Mouse (Mus musculus) monocyte, adult 5-6 weeks (primary cell): Measurements from ENCODE around the gene Reep3. TPM values are rescaled to one million over a fixed set of nuclear protein-coding genes. Genes with fewer than 3 reads are reported as not detected.
A peak's percentile ranks its signal among the peaks of the same experiment; 100 is the strongest.
"Not testable (repeated sequence)": the region's sequence is repeated elsewhere in the genome, so short reads cannot be mapped to it uniquely, and the experiment has no call there.

ENCODE experiments used
- ATAC-seq: fragments of 153-309, 156-312 bp; replicated peaks from 2 replicates; pipeline ENCODE4 v1.8.0; 2017; ENCODE audit warnings: mild to moderate bottlenecking; ENCODE audit not compliant: low TSS enrichment, insufficient number of reproducible peaks, severe bottlenecking, poor library complexity, low FRiP score
- total RNA-seq: library from RNA; stranded (forward); fragments of 200-1000, 200-491, 200-594 nt; gene quantifications from 3 replicates; pipeline ENCODE4 v1.2.3, GENCODE M21; 2017

Reep3 gene
- total RNA-seq, 1 experiment from 2014 or later: 12.9 TPM

DNA sequence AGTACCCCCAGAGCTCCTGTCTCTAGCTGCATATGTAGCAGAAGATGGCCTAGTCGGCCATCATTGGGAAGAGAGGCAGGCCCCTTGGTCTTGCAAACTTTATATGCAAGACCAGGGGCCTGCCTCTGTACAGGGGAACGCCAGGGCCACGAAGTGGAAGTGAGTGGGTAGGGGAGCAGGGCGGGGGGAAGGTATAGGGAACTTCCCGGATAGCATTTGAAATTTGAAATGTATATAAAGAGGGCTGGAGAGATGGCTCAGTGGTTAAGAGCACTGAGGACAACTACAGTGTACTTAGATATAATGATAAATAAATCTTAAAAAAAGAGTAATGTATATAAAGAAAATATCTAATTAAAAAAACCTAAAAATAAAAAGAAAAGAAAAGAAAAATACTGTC lies 16.2 kb upstream of the Reep3 start:
- not testable (repeated sequence) for ATAC-seq

DNA sequence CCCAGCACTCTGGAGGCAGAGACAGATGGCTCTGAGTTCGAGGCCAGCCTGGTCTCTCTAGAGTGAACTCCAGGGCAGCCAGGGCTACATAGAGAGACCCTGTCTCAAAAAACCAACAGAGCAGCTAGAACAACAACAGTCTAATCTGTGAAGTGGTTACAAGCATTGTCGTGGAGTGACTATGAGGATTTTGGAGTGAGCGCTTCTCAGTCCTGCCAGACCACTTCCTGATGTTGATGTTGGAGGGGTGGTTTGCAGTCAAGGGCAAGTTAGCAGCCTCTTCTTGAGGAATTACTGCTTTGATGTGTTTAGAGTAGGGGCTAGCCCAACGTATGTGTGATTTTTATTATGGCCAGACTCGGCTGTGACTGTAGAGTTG lies 15.0 kb upstream of the Reep3 start:
- ATAC-seq: no peak

DNA sequence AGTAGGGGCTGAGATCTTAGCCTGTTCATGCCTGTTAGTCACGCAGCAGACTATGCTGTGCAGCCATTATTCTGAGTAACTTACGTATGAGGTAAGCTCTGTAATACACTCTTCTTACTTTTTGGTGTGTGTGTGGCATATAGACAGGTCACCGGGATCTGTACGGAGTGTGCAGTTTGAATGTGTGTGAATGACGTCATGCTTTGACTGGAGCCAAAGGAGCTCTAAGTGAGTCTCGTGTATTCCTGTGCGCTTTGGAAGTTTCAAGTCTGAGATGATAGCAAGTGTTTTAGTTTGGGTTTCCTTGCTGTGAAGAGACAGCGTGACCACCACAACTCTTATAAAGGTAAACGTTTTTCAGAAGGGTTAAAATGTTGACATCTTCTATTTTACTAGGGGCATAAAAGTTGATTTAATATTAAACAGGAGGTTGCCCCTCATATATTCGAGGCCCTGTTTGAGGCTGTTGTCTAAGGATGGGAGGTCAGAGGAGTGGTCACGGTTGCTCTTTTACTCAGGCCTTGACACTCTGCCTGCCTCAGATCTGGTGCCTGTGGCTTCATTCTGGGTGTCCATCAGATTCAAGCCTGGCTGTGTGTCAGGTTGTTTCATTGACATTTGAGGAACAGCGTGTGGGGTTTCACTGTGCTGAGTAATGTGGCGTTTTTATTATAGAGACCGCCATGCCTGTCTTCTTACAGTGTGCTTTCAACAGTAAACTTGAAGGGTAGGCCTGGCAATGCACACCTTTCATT lies 14.5 kb upstream of the Reep3 start:
- ATAC-seq: no peak

DNA sequence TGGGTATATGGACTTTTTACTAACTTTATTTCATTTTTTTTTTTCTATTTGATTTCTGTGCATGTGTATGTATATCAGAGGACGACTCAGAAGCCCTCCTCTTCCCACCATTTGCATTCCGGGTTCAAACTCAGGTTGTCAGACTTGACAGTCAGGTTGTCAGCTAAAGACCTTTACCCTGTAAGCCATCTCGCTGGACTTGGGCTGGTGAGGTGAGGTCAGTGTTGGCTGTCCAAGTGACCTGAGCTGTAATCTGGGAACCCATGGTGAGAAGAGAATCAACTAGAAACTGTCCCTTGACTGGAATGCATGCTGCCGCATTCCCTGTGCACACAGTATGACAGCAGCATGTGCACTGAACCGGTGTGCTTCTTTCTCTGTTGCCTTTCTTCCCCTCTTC lies 12.9 kb upstream of the Reep3 start:
- ATAC-seq: no peak

DNA sequence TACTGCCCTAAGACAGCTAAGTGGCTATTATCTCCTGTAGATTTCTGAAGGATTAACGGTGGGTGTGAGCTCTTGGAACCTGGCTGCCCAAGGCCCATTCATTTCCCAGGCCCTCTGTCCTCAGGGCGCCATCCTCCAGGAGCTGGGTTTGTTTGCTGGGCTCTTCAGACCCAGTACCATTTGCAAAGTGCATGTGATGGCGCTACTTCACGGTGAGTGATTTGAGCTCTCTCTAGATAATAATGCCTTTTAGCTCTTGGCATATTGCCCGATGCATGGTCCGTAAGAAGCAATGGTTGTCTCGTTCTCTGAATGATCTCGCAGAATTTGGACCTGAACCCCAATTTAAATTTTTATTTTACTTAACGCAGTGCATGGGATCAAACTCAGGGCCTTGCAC lies 11.4 kb upstream of the Reep3 start:
- no peak for ATAC-seq

DNA sequence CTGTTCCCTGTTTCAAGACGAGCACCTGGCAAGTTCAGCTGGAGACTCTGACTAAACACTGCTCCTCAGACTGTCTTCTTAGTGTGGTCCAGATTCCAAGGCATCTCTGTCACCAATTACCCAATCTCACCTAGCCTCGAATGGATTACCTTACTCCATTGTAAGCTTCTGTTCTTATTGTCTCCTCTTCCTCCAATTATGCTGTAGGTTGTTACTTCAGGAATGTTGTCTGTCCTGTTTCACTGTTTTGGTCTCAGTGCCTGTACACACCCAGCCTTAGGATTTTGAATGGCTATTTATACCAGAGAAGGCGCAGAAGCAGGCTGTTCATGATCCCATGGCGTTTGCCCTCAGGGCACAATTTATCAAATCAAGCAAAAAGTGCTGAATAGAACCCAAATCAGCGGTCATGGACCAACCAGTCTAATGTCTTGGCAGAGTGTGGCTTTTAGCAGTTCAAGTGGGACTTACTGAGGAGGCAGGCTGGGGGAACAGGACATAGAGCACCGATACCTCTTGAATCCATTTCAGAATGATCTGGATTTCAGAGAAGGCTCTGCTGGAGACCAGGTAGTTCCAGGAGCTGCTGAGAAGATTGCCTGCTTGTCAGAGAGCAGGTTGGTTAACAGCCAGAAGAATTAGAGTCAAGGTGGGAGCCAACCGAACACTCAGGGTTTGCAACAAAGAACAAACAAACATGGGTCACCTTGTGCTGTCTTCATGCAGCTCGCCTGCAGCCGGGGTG lies 10.4 kb upstream of the Reep3 start:
- no peak for ATAC-seq

DNA sequence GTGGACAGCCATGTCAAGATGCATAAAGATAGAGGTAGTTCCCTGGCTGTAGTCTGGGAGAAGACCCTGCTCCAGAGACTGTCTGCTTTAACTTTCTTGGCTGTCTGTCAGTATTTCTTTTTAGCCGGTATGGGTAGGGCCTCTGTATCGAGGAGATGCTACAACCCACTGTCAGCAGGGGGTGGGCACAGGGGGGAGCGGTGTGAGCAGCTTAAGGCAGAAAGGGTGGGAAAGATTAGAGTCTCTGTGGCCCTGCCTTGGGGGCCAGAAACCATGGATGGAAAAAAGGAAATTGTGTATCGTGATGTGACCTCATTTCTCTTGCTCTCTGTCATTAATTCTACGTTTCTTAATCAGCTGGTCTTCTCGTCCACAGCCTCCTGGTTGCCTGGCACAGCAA lies 9.7 kb upstream of the Reep3 start:
- ATAC-seq: no peak

DNA sequence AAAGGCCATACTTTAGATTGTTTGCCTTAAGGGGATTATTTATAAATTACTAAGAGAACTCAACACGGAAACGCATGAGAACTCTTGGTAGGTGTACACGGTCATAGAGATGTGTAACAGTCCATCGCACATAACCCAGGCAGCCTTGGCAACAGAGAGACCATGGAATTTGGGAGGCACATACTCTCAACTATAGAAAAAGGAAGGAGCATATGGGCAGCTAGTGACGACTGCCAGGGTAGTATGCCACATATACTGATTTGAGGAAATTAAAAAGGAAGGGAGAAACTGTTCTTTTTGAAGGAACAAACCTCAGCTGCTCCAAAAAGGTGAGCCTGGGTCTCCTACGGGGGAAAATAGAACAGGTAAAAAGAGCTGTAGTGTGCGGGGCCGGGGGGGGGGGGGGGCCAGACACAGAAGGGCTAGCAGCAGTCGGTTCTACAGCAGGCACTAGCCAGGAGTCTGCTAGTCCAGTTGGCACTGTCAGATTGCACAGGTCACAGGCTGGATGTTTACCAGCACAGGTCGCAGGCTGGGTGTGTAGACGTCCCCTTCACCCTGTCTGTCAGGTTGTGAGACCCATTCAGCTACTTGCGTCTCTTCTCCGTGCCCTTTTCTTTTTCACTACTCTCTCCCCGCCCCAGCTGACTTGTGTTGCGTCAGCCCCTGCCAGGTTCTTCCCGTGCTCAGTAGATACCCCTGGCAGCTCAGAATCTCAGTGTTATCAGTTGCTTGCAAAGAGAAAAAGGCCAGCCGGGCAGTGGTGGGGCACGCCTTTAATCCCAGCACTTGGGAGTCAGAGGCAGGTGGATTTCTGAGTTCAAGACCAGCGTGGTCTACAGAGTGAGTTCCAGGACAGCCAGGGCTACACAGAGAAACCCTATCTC lies 8.8 kb upstream of the Reep3 start:
- no peak for ATAC-seq

DNA sequence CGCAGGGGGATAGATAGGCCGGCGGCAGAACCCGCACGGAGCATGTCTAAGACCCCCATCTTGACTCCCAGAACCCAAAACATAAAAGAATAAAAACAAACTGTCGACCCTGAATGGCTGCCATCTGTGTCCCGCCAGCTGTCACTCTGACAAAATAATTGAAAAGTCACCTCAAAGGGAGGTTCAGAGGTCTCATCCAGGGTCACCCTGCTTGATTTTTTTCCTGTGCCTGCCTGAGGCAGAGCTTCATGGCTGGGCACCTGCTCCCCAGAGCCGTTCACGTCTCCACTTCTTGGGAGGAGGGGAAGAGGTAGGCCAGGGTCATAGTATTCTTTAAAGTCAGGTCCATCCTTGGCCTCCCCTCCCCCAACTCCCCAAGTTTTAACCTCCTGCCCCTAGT lies 7.8 kb upstream of the Reep3 start:
- ATAC-seq: no peak

DNA sequence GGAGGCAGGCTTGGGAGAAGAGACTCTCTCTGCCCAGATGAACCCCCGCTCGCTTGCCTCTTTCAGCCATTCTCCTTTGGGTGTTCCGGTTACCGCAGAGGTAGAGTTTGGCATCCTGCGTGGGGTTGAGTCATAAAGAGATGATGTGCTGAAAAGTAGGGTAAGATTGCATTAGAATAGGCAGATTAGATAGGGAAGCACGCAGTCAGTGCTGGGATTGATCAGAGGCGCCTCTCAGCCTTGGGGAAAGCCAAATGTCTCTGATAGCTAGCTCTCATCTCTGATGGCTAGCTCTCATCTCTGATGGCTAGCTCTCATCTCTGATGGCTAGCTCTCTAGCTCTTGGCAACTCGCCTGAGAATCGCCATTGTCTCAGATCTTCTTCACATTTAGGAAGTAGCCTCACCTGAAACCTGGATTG lies 4.1 kb upstream of the Reep3 start:
- no peak for ATAC-seq

DNA sequence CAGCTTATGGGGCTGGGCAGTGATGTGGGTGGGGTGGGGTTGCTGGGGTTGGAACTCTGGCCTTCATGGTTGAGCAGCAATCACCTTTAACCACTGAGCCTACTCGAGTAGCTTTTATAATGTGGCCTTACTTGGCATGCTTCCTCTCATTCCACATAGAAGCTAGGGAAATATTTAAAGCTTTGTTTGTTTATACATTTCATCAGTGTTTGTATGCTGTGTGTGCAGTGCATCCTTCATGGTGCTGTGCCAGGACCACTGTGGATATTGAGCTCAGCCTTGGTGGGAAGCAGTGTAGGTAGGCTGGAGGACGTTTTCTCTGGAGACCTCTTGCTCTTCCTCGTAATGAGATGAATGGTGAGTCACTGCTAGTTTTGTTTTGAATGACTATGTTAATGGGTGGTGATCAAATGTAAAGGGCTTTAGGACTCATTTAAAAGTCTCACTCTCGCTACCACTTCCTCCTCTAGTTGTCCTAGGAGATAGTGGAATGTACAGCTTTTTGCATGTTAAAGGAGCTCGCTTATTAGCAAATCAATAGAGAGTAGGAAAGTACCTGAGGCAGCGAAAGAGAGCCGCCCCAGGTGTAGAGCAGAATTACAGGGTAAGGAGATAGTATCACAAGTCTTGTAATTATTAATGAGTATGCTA lies 3.4 kb upstream of the Reep3 start:
- no peak for ATAC-seq

DNA sequence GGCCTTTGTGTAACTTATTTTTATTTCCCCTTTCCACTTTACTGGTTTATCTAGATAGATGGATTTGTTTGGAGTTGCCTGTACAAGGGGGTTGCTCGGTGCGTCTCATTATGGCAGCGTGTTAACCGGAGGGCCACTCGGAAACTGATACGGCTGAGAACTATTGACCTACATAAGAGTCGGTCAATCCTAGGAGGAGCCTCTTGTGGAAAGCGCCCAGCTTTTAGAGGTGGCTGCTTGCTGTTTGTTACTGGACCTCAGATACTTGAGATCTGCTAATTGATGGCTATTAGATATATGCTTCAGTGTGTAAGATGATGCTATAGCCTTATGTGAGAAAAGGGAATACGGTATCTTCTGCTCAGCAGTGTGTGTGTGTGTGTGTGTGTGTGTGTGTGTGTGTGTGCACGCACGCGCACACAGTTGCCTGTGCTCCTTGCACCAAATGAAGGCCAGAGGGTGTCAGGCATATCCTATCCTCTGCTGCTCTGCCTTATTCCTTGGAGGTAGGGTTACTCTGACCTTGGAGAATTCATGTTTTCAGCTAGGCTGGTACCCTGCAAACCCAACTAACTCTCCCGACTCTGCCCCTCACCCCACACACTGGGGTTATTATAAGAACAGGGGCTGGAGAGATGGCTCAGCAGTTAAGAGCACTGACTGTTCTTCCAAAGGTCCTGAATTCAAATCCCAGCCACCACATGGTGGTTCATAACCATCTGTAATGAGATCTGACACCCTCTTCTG lies 2.6 kb upstream of the Reep3 start:
- ATAC-seq: no peak

DNA sequence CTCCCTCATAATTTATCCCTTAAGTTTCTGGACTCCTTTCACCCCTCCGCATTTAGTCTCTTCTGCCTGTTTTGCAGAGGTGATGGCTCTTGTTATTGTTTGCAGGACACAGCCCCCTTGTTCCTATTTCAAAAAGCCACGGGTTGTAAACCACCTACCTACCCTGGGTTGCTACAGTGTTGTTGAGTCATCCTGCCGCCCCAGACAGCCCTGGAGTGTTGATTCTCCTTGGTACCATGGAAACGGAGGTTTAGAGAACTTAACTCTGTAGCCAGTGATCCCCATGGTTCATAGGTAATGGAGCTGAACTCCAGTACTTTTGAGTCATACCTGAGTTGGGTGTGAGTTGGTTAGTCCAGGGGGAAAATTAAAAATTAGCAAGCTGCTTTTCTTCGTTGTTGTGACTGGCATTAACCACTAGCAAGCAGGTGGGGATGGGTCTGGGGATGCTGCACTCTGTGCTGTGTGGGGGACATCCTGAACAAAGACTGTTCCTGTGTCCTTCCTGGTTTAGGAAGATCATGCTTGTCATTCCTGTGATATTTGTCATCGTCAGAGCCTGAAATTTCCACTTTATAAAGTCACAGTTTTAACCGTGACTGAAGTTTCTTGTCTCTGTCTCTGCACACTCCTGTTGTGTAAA lies 1.8 kb upstream of the Reep3 start:
- peak; percentile 38 for ATAC-seq

DNA sequence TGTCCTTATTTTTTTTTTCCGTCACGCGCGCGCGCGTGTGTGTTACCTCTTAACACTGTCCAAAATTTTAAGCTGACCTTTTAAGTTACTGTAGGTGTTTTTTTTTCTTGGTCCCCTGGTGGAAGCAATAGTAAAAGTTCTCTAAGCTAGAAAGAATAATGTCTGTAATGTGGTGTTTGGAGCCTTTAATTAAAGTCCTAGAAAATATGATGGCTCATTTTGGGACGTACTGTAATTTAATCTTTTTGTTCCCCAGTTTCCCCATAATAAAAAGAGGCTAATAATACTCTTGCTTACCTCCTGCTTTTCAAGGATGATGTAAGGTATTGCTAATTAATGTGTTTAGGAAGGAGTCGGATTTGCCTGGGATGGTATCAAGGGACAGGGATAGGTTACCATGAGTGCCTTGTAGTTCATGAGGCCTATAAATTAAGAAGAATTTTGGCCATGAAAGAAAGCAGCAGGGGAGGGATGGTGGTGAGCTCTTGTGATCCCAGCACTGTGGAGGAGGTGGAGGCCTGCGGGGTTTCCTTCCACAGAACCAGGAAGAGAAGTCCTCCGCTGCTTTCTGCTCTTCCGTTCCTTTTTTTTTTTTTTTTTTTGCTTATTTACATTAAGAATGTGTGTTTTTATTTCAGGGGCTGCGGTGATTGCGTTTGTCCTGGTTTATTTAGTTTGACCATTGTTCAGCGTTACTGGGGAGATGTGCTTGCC lies 849 bp upstream of the Reep3 start:
- ATAC-seq: no peak

DNA sequence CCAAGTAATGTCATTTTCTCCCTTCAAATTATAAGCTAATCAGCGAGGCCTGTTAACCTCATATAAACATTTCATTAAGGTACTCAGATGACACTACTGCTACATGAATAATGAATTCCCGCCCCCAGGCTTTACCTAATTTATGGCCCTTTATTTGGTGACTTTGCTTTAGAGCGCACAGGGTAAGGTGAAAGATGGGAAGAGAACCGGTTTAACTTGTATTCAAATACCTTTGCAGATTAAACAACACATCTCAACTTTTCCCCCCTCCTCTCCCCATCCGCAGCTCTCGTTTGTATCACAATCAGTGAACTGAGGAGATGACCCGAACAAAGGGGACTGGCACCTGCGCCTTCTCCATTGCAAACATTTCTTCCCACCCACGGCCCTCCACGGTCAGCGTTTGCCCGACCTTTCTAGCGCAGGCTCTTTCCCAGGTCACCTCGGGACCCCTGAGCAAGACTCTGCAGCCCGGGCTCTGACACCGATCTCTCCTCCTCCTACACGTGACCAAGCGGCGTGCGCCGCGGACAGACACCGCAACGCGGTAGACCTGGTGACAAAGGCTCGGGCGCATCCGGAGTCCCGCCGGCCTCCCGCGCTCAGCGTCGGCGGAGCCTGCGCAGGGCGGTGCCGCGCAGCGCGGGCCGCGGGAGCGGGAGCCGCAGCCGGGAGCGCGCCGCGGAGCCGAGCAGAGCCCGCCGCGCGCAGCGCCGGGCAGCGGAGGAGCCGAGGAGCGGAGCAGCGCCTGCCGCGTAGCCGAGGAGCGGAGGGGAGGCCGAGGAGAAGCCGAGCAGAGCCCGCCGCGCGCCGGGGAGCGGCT lies 736 bp downstream of the Reep3 start, which contains the start of gene Jmjd1c:
Gene Jmjd1c, plus strand, starts transcription at position 328 of the 823 bp plus-strand sequence.
- ATAC-seq: no peak; the same call in 1 of the 2 replicates

DNA sequence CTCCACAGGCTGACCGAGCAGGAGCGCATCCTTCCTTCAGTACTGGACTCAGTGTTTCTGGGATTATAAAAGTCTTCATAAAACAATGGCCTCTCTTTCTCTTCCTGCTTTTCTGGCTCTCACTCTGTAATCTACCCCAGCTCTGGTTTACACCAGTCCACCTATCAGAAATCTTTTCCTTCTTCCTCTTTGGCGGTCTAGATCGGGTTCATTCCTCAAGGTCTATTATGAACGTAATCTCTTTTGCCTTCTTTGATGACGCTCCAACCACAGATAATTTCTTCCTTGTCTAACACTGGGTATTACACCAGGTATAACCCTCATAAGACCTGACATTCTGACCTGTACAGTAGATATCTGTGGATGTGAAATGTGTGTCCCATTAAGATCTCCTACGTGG lies 1.8 kb downstream of the Reep3 start:
- ATAC-seq: no peak
